Mouse (Mus musculus) embryo, embryonic 9.5 days (tissue): ENCODE results near the gene Fasl.

ENCODE experiments used
- DNase-seq: peaks from one replicate; pipeline ENCODE4 v3.0.0-alpha.2; 2017; ENCODE audit errors: extremely low spot score

Fasl gene

GRCm38 (mm10) chr1:161788339-161788738 is at the start of gene Fasl:
Gene Fasl (minus strand): TSS chr1:161788495.
- no peak for DNase-seq

- DNase-seq: no peak
Observed at GRCm38 (mm10) chr1:161826677-161827076, 38.4 kb upstream of the Fasl start.

GRCm38 (mm10) chr1:161809428-161809827 is 21.1 kb upstream of the Fasl start:
- no peak for DNase-seq

- no peak for DNase-seq
Observed at GRCm38 (mm10) chr1:161808980-161809379, 20.7 kb upstream of the Fasl start.

- DNase-seq: no peak
Observed at GRCm38 (mm10) chr1:161804541-161804971, 16.3 kb upstream of the Fasl start.

GRCm38 (mm10) chr1:161801321-161801720 is 13.0 kb upstream of the Fasl start:
- no peak for DNase-seq

GRCm38 (mm10) chr1:161800256-161800655 is 12.0 kb upstream of the Fasl start:
- DNase-seq: no peak

GRCm38 (mm10) chr1:161799791-161800190 is 11.5 kb upstream of the Fasl start:
- DNase-seq: no peak

- DNase-seq: no peak
Observed at GRCm38 (mm10) chr1:161798866-161799265, 10.6 kb upstream of the Fasl start.

- DNase-seq: no peak
Observed at GRCm38 (mm10) chr1:161794447-161795211, 6.3 kb upstream of the Fasl start.

- DNase-seq: no peak
Observed at GRCm38 (mm10) chr1:161793321-161793720, 5.0 kb upstream of the Fasl start.

GRCm38 (mm10) chr1:161792687-161792969 is 4.3 kb upstream of the Fasl start:
- DNase-seq: no peak

GRCm38 (mm10) chr1:161791854-161792686 is 3.8 kb upstream of the Fasl start:
- no peak for DNase-seq

- no peak for DNase-seq
Observed at GRCm38 (mm10) chr1:161782725-161783124, 5.6 kb downstream of the Fasl start.

GRCm38 (mm10) chr1:161781594-161781993 is 6.7 kb downstream of the Fasl start:
- DNase-seq: no peak

- DNase-seq: no peak
Observed at GRCm38 (mm10) chr1:161779057-161779456, 9.2 kb downstream of the Fasl start.

- DNase-seq: no peak
Observed at GRCm38 (mm10) chr1:161775151-161775550, 13.1 kb downstream of the Fasl start.

GRCm38 (mm10) chr1:161771293-161771692 is 17.0 kb downstream of the Fasl start:
- DNase-seq: no peak

- no peak for DNase-seq
Observed at GRCm38 (mm10) chr1:161769329-161769728, 19.0 kb downstream of the Fasl start.

GRCm38 (mm10) chr1:161767101-161767524 is 21.2 kb downstream of the Fasl start:
- no peak for DNase-seq

- no peak for DNase-seq
Observed at GRCm38 (mm10) chr1:161766656-161767055, 21.6 kb downstream of the Fasl start.

GRCm38 (mm10) chr1:161765932-161766331 is 22.4 kb downstream of the Fasl start:
- DNase-seq: no peak

- DNase-seq: no peak
Observed at GRCm38 (mm10) chr1:161764964-161765363, 23.3 kb downstream of the Fasl start.
